Mouse (Mus musculus): Measurements from ENCODE around the gene Syncrip. TPM values are rescaled to one million over a fixed set of nuclear protein-coding genes. Genes with fewer than 3 reads are reported as not detected.
A peak's percentile ranks its signal among the peaks of the same experiment; 100 is the strongest.
"Not testable (repeated sequence)": the region's sequence is repeated elsewhere in the genome, so short reads cannot be mapped to it uniquely, and the experiment has no call there.

Syncrip gene
- total RNA-seq, 1 experiment from 2014 or later: 322 TPM

DNA sequence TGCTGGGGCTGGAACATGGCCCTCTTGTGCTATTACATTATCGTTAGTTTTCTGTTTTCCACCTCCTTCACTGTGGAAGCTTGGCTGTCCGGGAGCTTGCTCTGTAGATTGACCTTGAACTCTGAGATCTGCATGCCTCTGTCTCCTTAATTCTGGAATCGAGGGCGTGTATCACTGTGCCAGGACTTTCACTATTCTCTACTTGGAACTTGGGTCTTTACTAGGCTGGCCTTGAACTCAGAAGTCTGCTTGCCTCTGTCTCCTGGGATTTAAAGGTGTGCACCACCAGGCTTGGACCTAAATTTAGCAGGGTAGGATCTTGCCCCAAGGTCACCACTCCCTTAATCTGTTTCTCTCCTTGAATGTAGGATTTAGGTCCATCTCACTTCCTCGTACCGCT lies 19.5 kb upstream of the Syncrip start:
- ATAC-seq (replicated peaks in 1 of 2; ENCODE audit: insufficient read depth in 1 of 2, low FRiP score in 2 of 2, low TSS enrichment in 1 of 2, low read depth in 1 of 2, poor library complexity in 2 of 2, severe bottlenecking in 2 of 2): no peak

GRCm38 (mm10) chr9:88500112-88500511 lies 17.7 kb upstream of the Syncrip start:
- 0 out of 4 replicates have a peak, but pooled peaks of 1 of the 2 experiments have one; percentile 45 for ATAC-seq (replicated peaks in 1 of 2; ENCODE audit: insufficient read depth in 1 of 2, low FRiP score in 2 of 2, low TSS enrichment in 1 of 2, low read depth in 1 of 2, poor library complexity in 2 of 2, severe bottlenecking in 2 of 2)

- no peak for ATAC-seq (replicated peaks in 1 of 2; ENCODE audit: insufficient read depth in 1 of 2, low FRiP score in 2 of 2, low TSS enrichment in 1 of 2, low read depth in 1 of 2, poor library complexity in 2 of 2, severe bottlenecking in 2 of 2)
These were observed 10.1 kb upstream of the Syncrip start for GRCm38 (mm10) chr9:88492522-88492921.

DNA sequence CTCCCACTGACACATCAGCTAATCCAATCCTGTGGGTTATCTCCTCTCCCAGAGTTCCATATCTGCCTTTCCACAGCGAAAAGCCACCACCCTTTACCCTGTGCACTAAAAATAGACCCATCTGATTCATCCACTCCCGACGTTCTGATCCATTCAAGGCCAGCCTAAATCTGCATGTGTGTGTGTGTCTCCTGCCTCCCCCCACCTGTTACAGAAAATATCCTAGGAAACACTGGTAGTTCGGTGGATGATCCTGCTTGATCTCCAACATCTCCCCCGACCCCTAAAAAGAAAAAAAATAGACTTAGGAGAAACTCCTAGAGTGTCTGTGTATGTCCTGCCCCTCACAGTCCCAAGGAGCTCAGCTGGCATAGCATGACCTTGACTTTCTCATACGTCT lies 2.2 kb upstream of the Syncrip start:
- ATAC-seq (replicated peaks in 1 of 2; ENCODE audit: insufficient read depth in 1 of 2, low FRiP score in 2 of 2, low TSS enrichment in 1 of 2, low read depth in 1 of 2, poor library complexity in 2 of 2, severe bottlenecking in 2 of 2): no peak

DNA sequence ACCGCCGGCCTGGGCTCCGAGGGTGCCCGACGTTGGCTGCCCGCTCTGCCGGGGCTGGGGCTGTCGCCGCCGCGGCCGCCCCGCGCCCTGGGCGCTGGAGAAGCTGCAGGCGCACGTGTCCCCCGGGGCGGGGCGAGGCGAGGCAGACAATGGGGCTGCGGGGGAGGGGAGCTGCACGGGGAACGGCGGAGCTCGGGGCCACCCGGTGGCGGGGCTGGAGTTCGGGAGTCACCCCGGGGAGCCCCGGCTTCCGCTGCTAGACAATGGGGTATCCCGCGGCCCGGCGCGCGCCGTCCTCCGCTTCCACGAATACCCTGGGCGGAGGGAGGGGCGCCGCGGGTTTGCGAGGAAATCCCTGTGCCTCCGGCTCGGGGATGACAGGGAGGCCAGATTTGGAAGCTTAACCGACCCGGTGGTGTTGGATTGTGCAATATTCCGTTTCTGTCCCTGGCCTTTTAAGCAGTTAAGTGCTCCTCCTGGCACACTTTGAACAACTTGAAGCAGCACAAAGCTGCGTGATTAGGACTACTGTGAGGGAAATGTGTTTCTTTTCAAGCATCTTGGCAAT lies 539 bp upstream of the Syncrip start:
- ATAC-seq (replicated peaks in 1 of 2; ENCODE audit: insufficient read depth in 1 of 2, low FRiP score in 2 of 2, low TSS enrichment in 1 of 2, low read depth in 1 of 2, poor library complexity in 2 of 2, severe bottlenecking in 2 of 2): peak; percentile 28 to 50

- peak in 1 of 2 experiments; percentile 5; a peak in 1 of 4 replicates for ATAC-seq (replicated peaks in 1 of 2; ENCODE audit: insufficient read depth in 1 of 2, low FRiP score in 2 of 2, low TSS enrichment in 1 of 2, low read depth in 1 of 2, poor library complexity in 2 of 2, severe bottlenecking in 2 of 2)
These were observed 598 bp downstream of the Syncrip start for GRCm38 (mm10) chr9:88481791-88482160.

DNA sequence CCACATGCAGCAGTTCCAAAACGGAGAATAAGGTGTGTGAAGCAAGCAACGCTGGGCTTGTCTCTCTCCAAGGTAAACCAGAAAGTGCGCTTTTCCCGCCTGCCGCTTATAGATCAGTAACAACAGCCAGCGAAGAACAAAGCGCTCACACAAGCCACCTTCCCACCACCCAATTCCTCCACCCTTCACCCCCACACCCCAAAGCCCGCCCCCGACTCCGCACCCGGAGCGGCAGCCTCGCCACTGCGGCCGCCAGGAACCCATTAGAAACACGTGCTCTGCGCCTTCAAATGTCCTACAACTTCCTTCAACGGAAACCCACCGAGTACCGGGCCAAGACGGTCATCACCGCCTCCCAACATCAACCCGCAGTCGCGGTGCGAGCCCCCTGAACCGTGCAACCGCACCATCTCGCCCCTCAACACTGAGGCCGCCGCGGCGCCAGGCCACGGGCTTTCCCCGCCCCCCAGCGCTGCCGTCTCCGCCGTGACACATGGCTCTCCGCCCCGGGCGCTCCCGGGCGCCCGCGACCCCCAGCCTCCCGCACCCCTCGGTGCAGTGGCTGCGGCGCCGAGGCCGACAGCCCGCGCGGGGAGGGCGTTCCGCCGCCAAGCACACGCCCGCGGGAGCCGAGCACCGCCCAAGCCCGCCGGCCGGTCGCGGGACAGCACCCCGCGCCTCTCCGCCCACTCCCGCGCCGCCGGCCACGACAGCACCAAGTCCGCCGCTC lies 1.1 kb downstream of the Syncrip start:
- peak; percentile 15 to 26; a peak in 3 of 4 replicates for ATAC-seq (replicated peaks in 1 of 2; ENCODE audit: insufficient read depth in 1 of 2, low FRiP score in 2 of 2, low TSS enrichment in 1 of 2, low read depth in 1 of 2, poor library complexity in 2 of 2, severe bottlenecking in 2 of 2)

DNA sequence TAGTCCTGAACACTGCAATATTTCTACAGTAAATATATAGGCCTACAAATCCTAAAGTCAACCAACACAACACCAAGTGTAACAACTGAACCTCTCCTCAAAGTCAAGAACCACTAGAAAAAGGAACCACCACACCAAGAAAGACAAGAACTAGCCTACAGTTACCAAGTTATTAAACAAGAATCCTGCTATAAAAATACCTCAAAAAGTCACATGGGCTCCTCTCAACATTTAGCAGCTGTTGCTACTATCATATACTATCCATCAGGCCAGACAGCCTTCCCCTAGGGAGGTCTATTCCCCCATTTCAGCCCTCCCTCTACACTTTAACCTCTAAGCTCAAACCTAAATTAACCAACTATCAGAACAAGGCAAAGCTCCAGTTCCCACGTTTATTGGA lies 2.3 kb downstream of the Syncrip start:
- no peak for ATAC-seq (replicated peaks in 1 of 2; ENCODE audit: insufficient read depth in 1 of 2, low FRiP score in 2 of 2, low TSS enrichment in 1 of 2, low read depth in 1 of 2, poor library complexity in 2 of 2, severe bottlenecking in 2 of 2)

- ATAC-seq (replicated peaks in 1 of 2; ENCODE audit: insufficient read depth in 1 of 2, low FRiP score in 2 of 2, low TSS enrichment in 1 of 2, low read depth in 1 of 2, poor library complexity in 2 of 2, severe bottlenecking in 2 of 2): no peak
These were observed 6.2 kb downstream of the Syncrip start for GRCm38 (mm10) chr9:88476138-88476537.

DNA sequence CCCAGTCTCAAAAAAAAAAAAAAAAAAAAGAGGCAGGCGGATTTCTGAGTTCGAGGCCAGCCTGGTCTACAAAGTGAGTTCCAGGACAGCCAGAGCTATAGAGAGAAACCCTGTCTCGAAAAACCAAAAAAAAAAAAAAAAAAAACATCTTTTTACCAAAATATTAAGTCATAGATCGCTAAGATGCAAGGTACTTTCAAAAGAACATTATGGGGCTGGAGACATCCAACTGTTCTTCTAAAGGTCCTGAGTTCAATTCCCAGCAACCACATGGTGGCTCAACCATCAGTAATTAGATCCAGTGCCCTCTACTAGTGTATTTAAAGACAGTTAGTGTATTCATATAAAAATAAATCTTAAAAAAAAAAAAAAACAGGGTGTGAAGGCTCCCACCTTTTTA lies 21.4 kb downstream of the Syncrip start:
- ATAC-seq (replicated peaks in 1 of 2; ENCODE audit: insufficient read depth in 1 of 2, low FRiP score in 2 of 2, low TSS enrichment in 1 of 2, low read depth in 1 of 2, poor library complexity in 2 of 2, severe bottlenecking in 2 of 2): not testable (repeated sequence)

- no peak for ATAC-seq (replicated peaks in 1 of 2; ENCODE audit: insufficient read depth in 1 of 2, low FRiP score in 2 of 2, low TSS enrichment in 1 of 2, low read depth in 1 of 2, poor library complexity in 2 of 2, severe bottlenecking in 2 of 2)
These were observed 42.4 kb downstream of the Syncrip start for GRCm38 (mm10) chr9:88439991-88440390.

DNA sequence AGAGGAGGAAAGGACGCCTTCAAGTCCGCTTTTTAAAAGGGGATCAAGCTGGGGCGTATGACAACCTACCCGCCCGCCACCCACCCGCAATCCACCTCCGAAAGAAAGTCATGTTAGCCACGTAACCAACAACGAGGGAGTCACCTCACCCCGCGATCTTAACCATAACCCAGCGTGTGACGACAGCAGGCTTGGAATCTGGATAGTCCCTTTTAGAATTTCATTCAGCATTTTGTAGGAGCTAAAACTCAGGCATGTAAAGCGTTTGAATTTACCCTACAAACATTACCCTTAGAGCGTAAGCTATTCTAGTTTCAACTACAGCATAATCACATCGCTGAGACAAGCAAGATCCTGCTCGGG lies 43.2 kb downstream of the Syncrip start:
- ATAC-seq (replicated peaks in 1 of 2; ENCODE audit: insufficient read depth in 1 of 2, low FRiP score in 2 of 2, low TSS enrichment in 1 of 2, low read depth in 1 of 2, poor library complexity in 2 of 2, severe bottlenecking in 2 of 2): peak; percentile 33 to 40; a peak in 2 of 4 replicates

DNA sequence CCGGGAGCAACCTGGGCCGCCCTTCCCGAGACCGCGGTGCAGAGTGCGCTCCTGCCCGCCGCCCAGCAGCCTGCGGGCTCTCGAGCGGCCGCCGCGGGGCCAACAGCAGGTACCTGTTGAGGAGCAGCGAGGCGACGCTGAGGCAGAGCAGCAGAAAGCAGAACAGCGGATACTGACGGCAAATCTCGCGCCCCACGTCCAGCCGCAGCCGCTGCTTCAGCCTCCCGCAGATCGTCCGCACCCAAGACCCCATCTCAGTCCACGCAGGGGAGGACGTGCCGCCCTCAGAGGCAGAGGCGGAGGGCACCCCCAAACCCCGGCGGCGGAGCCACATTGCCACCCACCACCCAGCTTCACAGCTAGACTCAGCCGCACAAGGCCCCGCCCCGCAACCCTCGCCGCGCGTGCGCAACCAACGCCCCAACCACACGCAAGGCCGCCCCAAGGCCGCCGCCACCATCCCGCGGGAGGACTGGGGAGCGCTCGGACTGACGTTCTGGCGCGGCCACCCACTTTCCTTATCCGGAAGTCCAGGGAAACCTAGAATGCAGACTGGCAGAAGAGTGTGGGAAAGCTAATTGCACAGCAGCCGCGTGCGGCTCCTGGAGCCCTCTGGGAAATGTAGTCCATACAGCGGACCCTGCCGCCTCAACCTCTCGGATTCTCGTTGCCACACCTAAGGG lies 43.7 kb downstream of the Syncrip start, which contains the start of gene Snx14:
Gene Snx14, minus strand, starts transcription at position 404 of the 683 bp plus-strand sequence.
- ATAC-seq (replicated peaks in 1 of 2; ENCODE audit: insufficient read depth in 1 of 2, low FRiP score in 2 of 2, low TSS enrichment in 1 of 2, low read depth in 1 of 2, poor library complexity in 2 of 2, severe bottlenecking in 2 of 2): peak; percentile 73 to 90

- ATAC-seq (replicated peaks in 1 of 2; ENCODE audit: insufficient read depth in 1 of 2, low FRiP score in 2 of 2, low TSS enrichment in 1 of 2, low read depth in 1 of 2, poor library complexity in 2 of 2, severe bottlenecking in 2 of 2): peak; percentile 4; a peak in 1 of 4 replicates
These were observed 44.2 kb downstream of the Syncrip start for GRCm38 (mm10) chr9:88438237-88438554.

GRCm38 (mm10) chr9:88437342-88438236 lies 44.8 kb downstream of the Syncrip start:
- ATAC-seq (replicated peaks in 1 of 2; ENCODE audit: insufficient read depth in 1 of 2, low FRiP score in 2 of 2, low TSS enrichment in 1 of 2, low read depth in 1 of 2, poor library complexity in 2 of 2, severe bottlenecking in 2 of 2): no peak

GRCm38 (mm10) chr9:88424356-88424755 lies 58.0 kb downstream of the Syncrip start:
- no peak for ATAC-seq (replicated peaks in 1 of 2; ENCODE audit: insufficient read depth in 1 of 2, low FRiP score in 2 of 2, low TSS enrichment in 1 of 2, low read depth in 1 of 2, poor library complexity in 2 of 2, severe bottlenecking in 2 of 2)

GRCm38 (mm10) chr9:88422428-88422827 lies 59.9 kb downstream of the Syncrip start:
- no peak for ATAC-seq (replicated peaks in 1 of 2; ENCODE audit: insufficient read depth in 1 of 2, low FRiP score in 2 of 2, low TSS enrichment in 1 of 2, low read depth in 1 of 2, poor library complexity in 2 of 2, severe bottlenecking in 2 of 2)

GRCm38 (mm10) chr9:88416752-88417151 lies 65.6 kb downstream of the Syncrip start:
- ATAC-seq (replicated peaks in 1 of 2; ENCODE audit: insufficient read depth in 1 of 2, low FRiP score in 2 of 2, low TSS enrichment in 1 of 2, low read depth in 1 of 2, poor library complexity in 2 of 2, severe bottlenecking in 2 of 2): no peak
